Mouse (Mus musculus) testis, adult 2 months (tissue): ENCODE results near the gene Ubxn6. TPM values are rescaled to one million over a fixed set of nuclear protein-coding genes. Genes with fewer than 3 reads are reported as not detected.
A peak's percentile ranks its signal among the peaks of the same experiment; 100 is the strongest.
"Not testable (repeated sequence)": the region's sequence is repeated elsewhere in the genome, so short reads cannot be mapped to it uniquely, and the experiment has no call there.

Source experiments
- H3K27ac ChIP-seq: fragments of 200-500 bp; 2 replicates; pipeline ENCODE4 v1.5.1; 2012; ENCODE audit warnings: low read depth, low read length; ENCODE audit not compliant: control insufficient read depth, insufficient read depth
- H3K27me3 ChIP-seq: fragments of 200-500 bp; 2 replicates; pipeline ENCODE4 v1.6.1; 2012; ENCODE audit warnings: mild to moderate bottlenecking, low read length, moderate library complexity; ENCODE audit not compliant: control insufficient read depth, insufficient read depth
- H3K36me3 ChIP-seq: fragments of 200-500 bp; 2 replicates; pipeline ENCODE4 v1.6.1; 2012; ENCODE audit warnings: mild to moderate bottlenecking, low read length; ENCODE audit not compliant: control insufficient read depth, insufficient read depth
- H3K4me1 ChIP-seq: fragments of 200-500 bp; 2 replicates; pipeline ENCODE4 v1.6.1; 2012; ENCODE audit warnings: low read length; ENCODE audit not compliant: control insufficient read depth, insufficient read depth
- H3K4me3 ChIP-seq: fragments of 200-500 bp; 2 replicates; pipeline ENCODE4 v1.5.1; 2012; ENCODE audit warnings: low read depth, mild to moderate bottlenecking, low read length, moderate library complexity, mixed read lengths; ENCODE audit not compliant: control insufficient read depth
- CTCF ChIP-seq: fragments of 200-500 bp; IDR thresholded peaks from 2 replicates; pipeline ENCODE4 v1.5.1; 2012; ENCODE audit warnings: low read depth, mild to moderate bottlenecking, inconsistent platforms, low read length, moderate library complexity; ENCODE audit not compliant: control insufficient read depth, insufficient read depth, insufficient replicate concordance
- POLR2A ChIP-seq: fragments of 200-500 bp; IDR thresholded peaks from 2 replicates; pipeline ENCODE4 v1.6.1; 2012; ENCODE audit warnings: low read depth, mild to moderate bottlenecking, inconsistent platforms, low read length, moderate library complexity; ENCODE audit not compliant: control insufficient read depth
- polyA plus RNA-seq: library from polyadenylated mRNA; depleted of rRNA; stranded (reverse); fragments of >200 nt; gene quantifications from 2 replicates; pipeline ENCODE4 v1.2.3, GENCODE M21; 2012

The Ubxn6 gene
- polyA plus RNA-seq, 1 experiment, result 646 TPM

- peaks cover 3% of the 10 kb centered on the region for H3K36me3 ChIP-seq
- no peaks in the 10 kb centered on the region for H3K27me3 ChIP-seq
- peak within 1 kb of the TSS; percentile 97 for H3K27ac ChIP-seq
- peaks cover 11% of the 10 kb centered on the region for H3K4me1 ChIP-seq
- 0 out of 2 replicates have a peak, but pooled peaks have one; percentile 0 for TF ChIP-seq CTCF
- peak; percentile 90 for TF ChIP-seq POLR2A
- peak within 1 kb of the TSS; percentile 100 for H3K4me3 ChIP-seq
These were observed 4.3 kb upstream of the Ubxn6 start, which contains the start of gene Hdgfl2 for GRCm38 (mm10) chr17:56078880-56079795. Gene Hdgfl2, plus strand, starts transcription at chr17:56079634.

- not testable (repeated sequence) for H3K36me3 ChIP-seq, H3K27me3 ChIP-seq
- Histone ChIP-seq H3K27ac (peak overlapping the region; percentile 60; the same call in 1 of the 2 replicates), H3K4me1 (peaks cover 13% of the 10 kb centered on the region), H3K4me3 (peak overlapping the region; percentile 100)
These were observed 3.5 kb upstream of the Ubxn6 start for GRCm38 (mm10) chr17:56078361-56078760.

DNA sequence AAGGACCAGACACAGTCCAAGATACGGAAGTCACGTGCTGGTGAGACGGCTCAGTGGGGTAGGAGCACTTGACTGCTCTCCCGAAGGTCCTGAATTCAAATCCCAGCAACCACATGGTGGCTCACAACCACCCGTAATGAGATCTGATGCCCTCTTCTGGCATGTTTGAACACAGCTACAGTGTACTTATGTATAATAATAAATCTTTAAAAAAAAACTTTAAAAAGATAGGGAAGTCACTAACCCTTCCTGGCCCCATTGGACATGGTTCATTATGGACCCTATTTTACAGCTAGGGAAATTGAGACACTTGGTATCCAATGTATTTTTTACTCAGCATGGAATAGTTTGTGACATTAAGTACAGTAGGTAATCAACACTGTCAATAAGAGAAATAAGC lies 2.7 kb upstream of the Ubxn6 start:
- Histone ChIP-seq H3K36me3 (peaks cover 4% of the 10 kb centered on the region; the same call in 1 of the 2 replicates), H3K27ac (no peak overlapping the region), H3K27me3 (no peaks in the 10 kb centered on the region), H3K4me3 (peak overlapping the region; percentile 61), H3K4me1 (peaks cover 13% of the 10 kb centered on the region)
- TF ChIP-seq POLR2A (no peak), CTCF (no peak)

DNA sequence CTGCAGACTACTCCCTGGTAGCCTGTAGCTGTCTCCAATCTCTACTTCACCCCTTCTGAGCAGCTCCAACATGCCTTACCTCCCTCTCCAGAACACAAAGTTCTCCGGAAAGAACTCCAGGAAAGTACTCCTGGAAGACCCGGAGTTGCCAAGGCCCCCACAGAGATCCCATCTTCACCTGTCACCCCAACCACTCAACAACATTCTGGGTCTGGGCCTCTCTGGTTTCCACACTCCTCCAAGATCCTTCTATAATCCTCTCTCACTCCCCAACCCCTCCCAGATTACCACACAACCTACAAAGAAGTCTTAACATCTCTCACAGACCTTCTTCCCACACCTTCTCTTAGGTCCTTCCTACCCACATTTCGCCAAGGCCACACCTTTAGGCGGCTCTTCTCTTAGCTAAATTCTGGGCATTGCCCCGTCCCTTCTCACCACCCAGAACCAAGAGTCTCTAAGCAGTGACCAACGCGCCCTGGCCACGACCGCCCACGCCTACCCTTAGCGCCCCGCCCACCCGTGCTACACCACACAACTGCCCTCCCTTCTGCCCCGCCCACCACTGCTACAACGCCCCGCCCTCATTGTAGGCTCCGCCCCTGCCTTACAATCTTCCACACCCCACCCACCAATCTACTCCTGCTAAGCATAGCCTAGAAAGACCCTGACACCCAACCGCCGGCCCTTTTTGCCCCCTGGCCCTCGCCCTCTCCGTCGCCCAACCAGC lies 566 bp downstream of the Ubxn6 start:
- TF ChIP-seq CTCF (no peak), POLR2A (no peak; the same call in 1 of the 2 replicates)
- no peaks in the 10 kb centered on the region for H3K27me3 ChIP-seq
- peaks cover 2% of the 10 kb centered on the region; the same call in 1 of the 2 replicates for H3K36me3 ChIP-seq

DNA sequence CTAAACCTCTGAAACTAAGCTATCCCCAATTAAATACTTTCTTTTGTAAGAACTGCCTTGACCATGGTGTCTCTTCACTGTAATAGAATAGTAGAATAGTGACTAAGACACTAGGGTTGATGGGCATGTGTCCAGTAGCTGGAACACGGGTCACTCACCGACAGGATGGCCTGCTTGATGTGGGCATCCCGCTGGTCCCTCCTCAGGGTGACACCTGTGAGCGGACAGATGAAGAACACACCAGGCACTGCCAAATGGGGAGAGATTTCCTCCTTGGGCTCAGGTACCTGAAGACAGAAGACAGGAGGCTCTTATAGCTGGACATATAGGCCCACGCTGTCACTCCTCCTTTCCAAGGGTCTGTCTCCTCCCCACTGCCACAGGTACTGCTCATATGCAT lies 2.6 kb downstream of the Ubxn6 start:
- Histone ChIP-seq H3K36me3 (peaks cover 2% of the 10 kb centered on the region; the same call in 1 of the 2 replicates), H3K4me3 (no peak overlapping the region; the same call in 1 of the 2 replicates), H3K4me1 (peaks cover 2% of the 10 kb centered on the region), H3K27ac (no peak overlapping the region), H3K27me3 (no peaks in the 10 kb centered on the region)
- TF ChIP-seq POLR2A, result no peak
- TF ChIP-seq CTCF, result no peak

More for the DNA sequence above, 566 bp downstream of the Ubxn6 start:
- H3K4me1 ChIP-seq, result peaks cover 2% of the 10 kb centered on the region
- H3K4me3 ChIP-seq, result peak overlapping the region; percentile 95
- H3K27ac ChIP-seq, result peak overlapping the region; percentile 99

DNA sequence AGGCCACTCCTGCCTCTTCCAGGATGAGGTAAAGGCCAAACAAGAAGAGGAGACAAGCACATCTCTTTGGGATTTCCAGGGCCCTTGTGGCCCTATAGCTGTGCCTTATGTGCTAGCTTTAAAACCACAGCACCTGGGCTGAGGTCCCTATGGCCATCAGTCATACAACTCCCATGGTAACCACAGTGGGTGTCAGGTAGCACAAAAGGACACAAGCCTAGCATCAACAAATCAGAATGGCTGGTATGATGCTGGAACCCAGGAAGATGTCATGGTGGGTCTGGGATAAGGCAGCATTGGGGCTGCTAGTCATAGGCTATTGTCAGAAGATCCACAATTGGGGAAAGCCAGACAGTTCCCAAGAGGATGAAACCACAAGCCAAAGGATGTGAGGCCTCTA lies 3.7 kb downstream of the Ubxn6 start:
- H3K36me3 ChIP-seq, result peaks cover 2% of the 10 kb centered on the region; the same call in 1 of the 2 replicates
- TF ChIP-seq POLR2A, result no peak
- no peak for TF ChIP-seq CTCF
- no peak overlapping the region for H3K4me3 ChIP-seq
- H3K27ac ChIP-seq, result no peak overlapping the region
- peaks cover 2% of the 10 kb centered on the region for H3K4me1 ChIP-seq
- H3K27me3 ChIP-seq, result no peaks in the 10 kb centered on the region

DNA sequence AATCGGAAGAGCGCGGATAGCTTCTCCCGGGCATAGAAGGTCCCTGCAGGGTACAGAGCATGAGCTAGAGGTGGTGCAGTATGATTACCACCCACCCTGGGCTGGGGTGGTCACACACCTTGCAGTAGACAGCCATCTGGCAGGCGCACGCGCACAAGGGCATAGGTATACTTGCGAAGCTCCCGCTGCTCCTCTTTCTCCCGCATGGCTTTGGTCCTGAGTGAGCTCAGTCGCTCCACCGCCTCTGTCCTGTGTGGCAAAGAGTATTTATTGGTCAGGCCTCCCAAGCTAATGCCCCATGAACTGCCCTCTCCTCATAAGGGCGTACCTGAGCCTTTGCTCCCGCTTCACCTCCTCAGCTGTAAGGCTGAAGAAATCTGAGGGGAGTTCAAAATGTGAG lies 5.8 kb downstream of the Ubxn6 start:
- H3K4me1 ChIP-seq, result peaks cover 2% of the 10 kb centered on the region; the same call in 1 of the 2 replicates
- H3K27me3 ChIP-seq, result no peaks in the 10 kb centered on the region
- no peak overlapping the region for H3K4me3 ChIP-seq
- H3K27ac ChIP-seq, result no peak overlapping the region
- peaks cover 2% of the 10 kb centered on the region; the same call in 1 of the 2 replicates for H3K36me3 ChIP-seq
- no peak for TF ChIP-seq CTCF
- no peak for TF ChIP-seq POLR2A
